Mouse (Mus musculus) intestine, postnatal 0 days (tissue): ENCODE data around the gene Jsrp1. TPM values are rescaled to one million over a fixed set of nuclear protein-coding genes. Genes with fewer than 3 reads are reported as not detected.
A peak's percentile ranks its signal among the peaks of the same experiment; 100 is the strongest.

Source experiments
- ATAC-seq: fragments of 200-750 bp; cut with Nextera tagmentation; 2 replicates; pipeline ENCODE4 v1.8.0; 2017; ENCODE audit warnings: mild to moderate bottlenecking, moderate TSS enrichment, moderate library complexity
- H3K27ac ChIP-seq: fragments of 300-500 bp; sonication (generic); 2 replicates; pipeline ENCODE4 v1.5.1; 2014; ENCODE audit warnings: mild to moderate bottlenecking, low read depth, low read length, moderate library complexity
- H3K27me3 ChIP-seq: fragments of 300-500 bp; sonication (generic); replicated peaks from 2 replicates; pipeline ENCODE4 v1.6.1; 2014; ENCODE audit warnings: low read length, mixed read lengths; ENCODE audit not compliant: control insufficient read depth, insufficient read depth
- H3K36me3 ChIP-seq: fragments of 300-500 bp; sonication (generic); 2 replicates; pipeline ENCODE4 v1.6.1; 2014; ENCODE audit warnings: mild to moderate bottlenecking, moderate library complexity; ENCODE audit not compliant: control insufficient read depth, insufficient read depth
- H3K4me1 ChIP-seq: fragments of 300-500 bp; sonication (generic); replicated peaks from 2 replicates; pipeline ENCODE4 v1.6.1; 2014; ENCODE audit warnings: antibody characterized with exemption, low read length, mixed read lengths; ENCODE audit not compliant: control insufficient read depth, insufficient read depth
- H3K4me2 ChIP-seq: fragments of 300-500 bp; sonication (generic); replicated peaks from 2 replicates; pipeline ENCODE4 v1.6.1; 2014; ENCODE audit warnings: low read depth, mild to moderate bottlenecking, moderate library complexity
- H3K4me3 ChIP-seq: fragments of 300-500 bp; sonication (generic); 2 replicates; pipeline ENCODE4 v1.5.1; 2014; ENCODE audit warnings: low read depth, low read length
- H3K9ac ChIP-seq: fragments of 300-500 bp; sonication (generic); 2 replicates; pipeline ENCODE4 v1.6.1; 2014; ENCODE audit warnings: mild to moderate bottlenecking, low read depth, low read length
- H3K9me3 ChIP-seq: fragments of 300-500 bp; sonication (generic); 2 replicates; pipeline ENCODE4 v1.6.1; 2016; ENCODE audit warnings: mixed run types; ENCODE audit not compliant: control insufficient read depth
- CTCF ChIP-seq: sonication (generic); IDR thresholded peaks from 2 replicates; pipeline ENCODE4 v1.5.1; 2016; ENCODE audit warnings: low read depth, mild to moderate bottlenecking, control low read depth, antibody characterized with exemption, moderate library complexity
- WGBS: fragments of 180-500 bp; shearing (Covaris S2); extraction: QIAGEN DNeasy Blood & Tissue Kit; methylation state at CpG from one replicate; pipeline ENCODE4 v1.1.7; 2014; 5-methylcytosine and 5-hydroxymethylcytosine counted together
- polyA plus RNA-seq: library from polyadenylated mRNA; unstranded; fragments of >200 nt; fragmentation: Nextera tagmentation; extraction: Ambion mirVana; gene quantifications from 2 replicates; pipeline ENCODE4 v1.2.1, GENCODE M21; 2015

Gene Jsrp1
- polyA plus RNA-seq, 1 experiment from 2014 or later = 0.35 TPM

- Histone ChIP-seq H3K27me3 (peaks cover 34% of the 10 kb centered on the region), H3K9ac (no peak within 1 kb of the TSS), H3K4me3 (peak within 1 kb of the TSS; percentile 40), H3K4me2 (peak within 1 kb of the TSS; percentile 71), H3K27ac (no peak within 1 kb of the TSS), H3K36me3 (no peaks in the 10 kb centered on the region), H3K4me1 (no peaks in the 10 kb centered on the region), H3K9me3 (no peaks in the 10 kb centered on the region)
- TF ChIP-seq CTCF = no peak
- peak; percentile 32; the same call in 1 of the 2 replicates for ATAC-seq
- 5% methylated on average over 41 of the region's 51 CpGs for WGBS
These were observed 30.7 kb upstream of the Jsrp1 start, which contains the start of gene Lingo3 for GRCm38 (mm10) chr10:80843931-80844547. Gene Lingo3 (minus strand): TSS chr10:80844039.

- WGBS = 13% methylated on average over 32 of the region's 32 CpGs
- H3K4me1 ChIP-seq = no peaks in the 10 kb centered on the region
- H3K4me3 ChIP-seq = peak overlapping the region; percentile 40
- no peaks in the 10 kb centered on the region for H3K9me3 ChIP-seq
- H3K4me2 ChIP-seq = peak overlapping the region; percentile 71
- no peaks in the 10 kb centered on the region for H3K36me3 ChIP-seq
- no peak overlapping the region for H3K27ac ChIP-seq
- ATAC-seq = no peak
- no peak for TF ChIP-seq CTCF
- peaks cover 34% of the 10 kb centered on the region for H3K27me3 ChIP-seq
- H3K9ac ChIP-seq = no peak overlapping the region
These were observed 30.0 kb upstream of the Jsrp1 start for GRCm38 (mm10) chr10:80843087-80843930.

GRCm38 (mm10) chr10:80842334-80842733 lies 29.0 kb upstream of the Jsrp1 start:
- WGBS = 81% methylated on average over 15 of the region's 15 CpGs
- Histone ChIP-seq H3K4me1 (no peaks in the 10 kb centered on the region), H3K36me3 (no peaks in the 10 kb centered on the region), H3K9me3 (no peaks in the 10 kb centered on the region), H3K27me3 (peaks cover 34% of the 10 kb centered on the region), H3K9ac (no peak overlapping the region), H3K27ac (no peak overlapping the region), H3K4me3 (no peak overlapping the region), H3K4me2 (no peak overlapping the region)
- ATAC-seq = no peak
- no peak for TF ChIP-seq CTCF

- no peaks in the 10 kb centered on the region for H3K36me3 ChIP-seq
- no peak for TF ChIP-seq CTCF
- ATAC-seq = no peak
- H3K4me1 ChIP-seq = no peaks in the 10 kb centered on the region
- H3K4me2 ChIP-seq = no peak overlapping the region
- no peak overlapping the region for H3K9ac ChIP-seq
- 58% methylated on average over 2 of the region's 2 CpGs for WGBS
- no peaks in the 10 kb centered on the region for H3K9me3 ChIP-seq
- no peak overlapping the region for H3K4me3 ChIP-seq
- H3K27ac ChIP-seq = no peak overlapping the region
- peaks cover 40% of the 10 kb centered on the region for H3K27me3 ChIP-seq
These were observed 28.4 kb upstream of the Jsrp1 start for GRCm38 (mm10) chr10:80841685-80842084.

GRCm38 (mm10) chr10:80839848-80840247 lies 26.6 kb upstream of the Jsrp1 start:
- 53% methylated on average over 6 of the region's 6 CpGs for WGBS
- H3K27me3 ChIP-seq = peaks cover 49% of the 10 kb centered on the region

GRCm38 (mm10) chr10:80838346-80838912 lies 25.1 kb upstream of the Jsrp1 start:
- Histone ChIP-seq H3K9ac (no peak overlapping the region), H3K27ac (no peak overlapping the region), H3K36me3 (no peaks in the 10 kb centered on the region), H3K9me3 (no peaks in the 10 kb centered on the region), H3K27me3 (peaks cover 50% of the 10 kb centered on the region), H3K4me2 (no peak overlapping the region), H3K4me3 (no peak overlapping the region), H3K4me1 (no peaks in the 10 kb centered on the region)
- ATAC-seq = no peak
- TF ChIP-seq CTCF = no peak
- 70% methylated on average over 2 of the region's 2 CpGs for WGBS

More at GRCm38 (mm10) chr10:80839848-80840247, 26.6 kb upstream of the Jsrp1 start:
- Histone ChIP-seq H3K9ac (no peak overlapping the region), H3K36me3 (no peaks in the 10 kb centered on the region), H3K27ac (no peak overlapping the region), H3K4me3 (no peak overlapping the region), H3K9me3 (no peaks in the 10 kb centered on the region), H3K4me1 (no peaks in the 10 kb centered on the region), H3K4me2 (no peak overlapping the region)
- ATAC-seq = no peak
- TF ChIP-seq CTCF = no peak
